Mouse (Mus musculus) fat pad, adult 2 months (tissue): ENCODE measurements around the gene Sult3a1.
A peak's percentile ranks its signal among the peaks of the same experiment; 100 is the strongest.
"Not testable (repeated sequence)": the region's sequence is repeated elsewhere in the genome, so short reads cannot be mapped to it uniquely, and the experiment has no call there.

Experiments used
- DNase-seq: peaks from one replicate; pipeline ENCODE4 v3.0.0-alpha.2; 2011; ENCODE audit warnings: low read depth, low spot score; ENCODE audit errors: extremely low read depth

Sult3a1 gene

DNA sequence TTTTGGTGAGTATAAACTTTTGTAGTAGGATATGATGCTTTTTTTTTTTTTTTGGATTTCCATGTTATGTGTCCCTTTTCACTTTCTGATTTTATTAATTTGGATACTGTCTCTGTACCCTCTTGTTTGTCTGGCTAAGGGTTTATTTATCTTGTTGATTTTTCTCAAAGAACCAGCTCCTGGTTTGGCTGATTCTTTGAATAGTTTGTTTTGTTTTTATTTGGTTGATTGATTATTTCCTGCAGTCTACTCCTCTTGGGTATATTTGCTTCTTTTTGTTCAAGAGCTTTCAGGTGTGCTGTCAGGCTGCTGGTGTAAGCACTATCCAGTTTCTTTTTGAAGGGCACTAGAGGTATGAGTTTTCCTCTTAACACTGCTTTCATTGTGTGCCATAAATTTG, at the start of gene Sult3a1:
TSS of gene Sult3a1 (plus strand) at position 301 of the 400 bp plus-strand sequence.
- DNase-seq = no peak

DNA sequence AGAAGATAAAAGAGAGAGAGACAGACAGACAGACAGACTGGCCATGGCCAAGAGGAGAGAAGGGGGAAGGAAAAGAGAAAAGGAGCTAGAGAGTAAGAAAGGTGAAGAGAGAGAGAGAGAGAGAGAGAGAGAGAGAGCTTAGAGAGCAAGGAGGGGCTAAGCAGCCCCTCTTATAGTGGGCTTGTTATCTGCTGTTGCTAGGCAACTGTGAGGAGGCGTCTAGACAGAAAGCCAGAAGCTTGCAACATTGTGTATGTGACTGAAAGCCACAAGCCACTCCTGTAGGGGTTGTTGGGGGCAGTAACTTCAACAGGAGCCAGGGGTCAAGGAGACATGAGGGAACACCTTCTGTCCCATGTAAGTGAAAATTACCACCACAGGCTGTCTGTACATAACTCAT, 45.7 kb upstream of the Sult3a1 start:
- no peak for DNase-seq

DNA sequence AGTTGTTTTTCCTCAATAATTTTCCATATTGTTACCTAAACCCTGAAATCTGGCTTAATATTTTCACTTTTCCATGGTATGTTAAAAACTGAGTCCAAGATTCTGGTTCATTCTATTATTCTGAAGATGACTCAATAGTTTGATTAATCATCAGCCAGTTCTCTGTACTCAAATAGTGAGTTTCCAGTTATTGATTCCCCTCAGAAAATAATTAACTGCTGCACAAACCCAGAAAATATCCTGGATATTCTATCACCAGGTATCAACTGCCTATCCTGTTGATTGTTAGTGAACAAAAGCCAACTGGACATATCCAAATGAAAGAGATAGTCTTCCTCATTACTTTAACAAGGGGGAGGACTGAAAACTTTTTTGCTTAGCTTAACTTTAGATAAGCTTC, 43.3 kb upstream of the Sult3a1 start:
- DNase-seq = no peak

DNA sequence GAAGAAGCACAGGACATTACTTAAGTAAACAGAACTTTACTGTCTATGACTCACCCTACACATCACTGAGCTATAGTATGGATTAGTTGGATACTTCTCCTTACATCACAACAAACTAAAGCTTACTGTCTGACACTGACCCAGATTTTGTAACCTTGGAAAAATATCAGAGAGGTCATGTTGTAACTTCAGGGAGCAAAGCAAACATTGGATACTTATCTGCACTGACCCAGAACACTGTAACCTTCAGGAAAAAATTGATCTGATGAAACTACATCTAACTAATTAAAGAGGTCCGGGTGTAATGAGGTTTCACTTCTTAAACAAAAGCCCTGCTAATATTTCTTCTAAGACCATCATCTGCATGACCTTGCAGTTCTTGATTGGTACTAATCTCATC, 40.6 kb upstream of the Sult3a1 start:
- DNase-seq = peak; percentile 51

GRCm38 (mm10) chr10:33820892-33821291, 36.6 kb upstream of the Sult3a1 start:
- DNase-seq = no peak

DNA sequence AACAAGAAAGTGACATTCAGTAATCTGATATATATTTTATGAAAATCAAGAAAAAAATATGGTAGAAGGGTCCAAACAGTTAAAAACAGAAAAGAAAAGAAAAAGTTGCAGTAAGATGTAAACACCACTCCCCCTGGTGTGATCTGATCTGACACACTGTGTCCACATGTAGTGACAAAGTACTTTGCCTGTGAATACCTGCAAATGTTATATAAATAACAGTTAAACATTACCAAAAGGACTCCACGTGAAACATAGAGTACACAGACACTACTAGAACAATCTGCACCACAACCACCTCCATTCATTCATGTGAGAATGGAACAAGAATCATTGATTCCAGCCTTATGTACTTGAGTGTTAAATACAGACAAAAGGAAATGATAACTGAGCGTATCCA, 8.5 kb downstream of the Sult3a1 start:
- DNase-seq = no peak

DNA sequence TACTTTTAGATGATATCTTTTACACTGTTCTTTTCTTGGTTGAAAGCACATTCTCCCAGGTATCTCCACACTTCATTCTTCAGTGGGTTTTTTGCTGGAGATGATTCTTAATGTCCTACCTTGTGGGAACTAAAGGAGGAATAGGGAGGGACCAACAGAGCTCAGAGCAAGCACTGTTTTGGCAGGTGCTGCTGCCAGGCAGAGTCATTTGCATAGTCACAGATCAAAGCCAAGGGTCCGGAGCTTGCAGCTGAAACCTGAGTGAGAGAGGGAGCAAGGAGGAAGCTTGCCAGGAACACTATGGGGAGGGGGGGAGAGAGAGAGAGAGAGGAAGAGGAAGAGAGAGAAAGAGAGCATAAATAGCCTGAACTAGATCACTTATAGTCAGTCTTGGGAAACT, 12.9 kb downstream of the Sult3a1 start:
- no peak for DNase-seq

- DNase-seq = no peak
Measured at GRCm38 (mm10) chr10:33872672-33873398, 15.3 kb downstream of the Sult3a1 start.

DNA sequence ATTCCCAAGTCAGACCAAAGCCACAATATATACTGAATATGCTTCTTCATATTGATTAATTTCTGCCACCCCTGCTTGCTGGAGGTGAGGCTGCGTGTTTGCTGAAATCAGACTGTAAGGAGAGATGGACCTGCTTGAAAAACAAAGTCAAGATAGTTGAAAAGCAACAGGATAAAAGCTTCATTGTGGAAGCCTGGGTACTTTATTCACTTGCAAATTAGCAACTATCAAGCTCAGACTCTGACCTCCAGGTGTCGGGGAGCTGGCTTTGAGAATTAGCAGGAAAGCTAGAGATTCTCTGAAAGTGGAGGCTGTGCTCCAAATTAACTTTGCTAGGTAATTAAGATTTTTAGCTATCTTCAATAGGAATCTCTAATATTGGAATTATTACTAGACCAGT, 24.9 kb downstream of the Sult3a1 start:
- DNase-seq = not testable (repeated sequence)

DNA sequence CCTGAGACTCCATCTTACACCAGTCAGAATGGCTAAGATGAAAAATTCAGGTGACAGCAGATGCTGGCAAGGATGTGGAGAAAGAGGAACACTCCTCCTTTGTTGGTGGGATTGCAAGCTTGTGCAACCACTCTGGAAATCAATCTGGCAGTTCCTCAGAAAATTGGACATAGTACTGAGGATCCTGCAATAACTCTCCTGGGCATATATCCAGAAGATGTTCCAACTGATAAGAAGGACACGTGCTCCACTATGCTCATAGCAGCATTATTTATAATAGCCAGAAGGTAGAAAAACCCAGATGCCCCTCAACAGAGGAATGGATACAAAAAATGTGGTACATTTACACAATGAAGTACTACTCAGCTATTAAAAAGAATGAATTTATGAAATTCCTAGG, 44.0 kb downstream of the Sult3a1 start:
- DNase-seq = not testable (repeated sequence)

- no peak for DNase-seq
Measured at GRCm38 (mm10) chr10:33904530-33905481, 47.3 kb downstream of the Sult3a1 start, which contains the start of gene Rsph4a. Gene Rsph4a, plus strand, starts transcription at chr10:33905111.

DNA sequence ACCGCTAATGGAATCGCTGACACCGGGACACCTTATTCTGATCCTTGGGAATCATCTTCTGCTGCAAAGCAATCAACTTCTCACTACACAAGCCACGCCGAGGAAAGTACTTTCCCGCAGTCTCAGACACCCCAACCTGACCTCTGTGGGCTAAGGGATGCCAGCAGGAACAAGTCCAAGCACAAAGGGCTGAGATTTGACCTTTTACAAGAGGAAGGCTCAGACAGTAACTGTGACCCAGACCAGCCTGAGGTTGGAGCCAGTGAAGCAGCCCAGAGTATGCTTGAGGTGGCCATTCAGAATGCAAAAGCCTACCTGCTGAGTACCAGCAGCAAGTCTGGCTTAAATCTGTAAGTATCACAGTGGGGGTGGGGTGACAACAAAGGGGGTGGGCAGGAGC, 48.0 kb downstream of the Sult3a1 start:
- no peak for DNase-seq
